Mouse (Mus musculus) 3T3-L1 (cell line): Measurements from ENCODE around the gene Lce3a.

Experiments
- DNase-seq: peaks from one replicate; pipeline ENCODE4 v3.0.0-alpha.2; 2015; ENCODE audit warnings: low read depth, low spot score

The Lce3a gene

DNA sequence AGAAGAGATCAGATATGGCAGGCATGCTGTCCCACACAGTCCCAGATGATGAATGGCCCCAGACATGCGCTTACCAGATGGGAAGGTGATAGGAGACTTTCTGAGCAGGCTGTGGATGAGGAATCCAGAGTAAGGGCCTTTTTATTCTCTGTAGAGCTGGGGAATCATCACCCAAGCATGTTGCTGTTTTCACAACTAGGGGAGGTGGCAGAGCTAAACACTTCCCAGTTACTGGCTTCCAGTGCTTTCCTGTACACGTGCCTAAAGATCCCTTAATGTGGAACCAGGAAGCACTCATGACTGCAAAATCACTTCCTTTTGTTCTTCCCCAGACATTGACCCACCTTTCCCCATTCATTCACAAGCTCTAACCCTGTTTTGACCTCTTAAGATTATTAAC lies at the start of gene Lce3a:
Gene Lce3a, minus strand, starts transcription at position 101 of the 400 bp plus-strand sequence.
- DNase-seq: no peak

DNA sequence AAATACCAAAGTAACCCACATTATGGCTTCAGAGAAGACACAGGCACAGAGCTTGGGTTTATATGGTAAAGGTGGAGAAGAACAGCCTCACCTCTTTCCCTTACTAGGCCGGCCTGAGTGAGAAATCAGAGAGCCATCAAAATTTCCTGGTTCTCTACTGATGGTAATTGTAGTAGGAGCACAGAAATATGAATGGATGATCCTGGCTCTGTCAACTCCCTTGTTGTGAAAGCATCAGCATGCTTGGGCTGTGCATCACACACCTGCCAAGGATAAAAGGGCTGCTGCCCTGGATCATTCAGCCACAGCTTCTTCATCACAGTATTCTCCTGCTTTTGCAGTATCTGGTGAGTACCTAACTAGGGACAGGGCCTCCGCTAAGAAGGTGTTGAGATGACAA lies 40.7 kb upstream of the Lce3a start, which contains the start of gene Lce3e:
Gene Lce3e, plus strand, starts transcription at position 301 of the 400 bp plus-strand sequence.
- no peak for DNase-seq

GRCm38 (mm10) chr3:92957090-92957489 lies 31.1 kb upstream of the Lce3a start, which contains the start of gene Lce3d:
Gene Lce3d, plus strand, starts transcription at chr3:92957390.
- no peak for DNase-seq

DNA sequence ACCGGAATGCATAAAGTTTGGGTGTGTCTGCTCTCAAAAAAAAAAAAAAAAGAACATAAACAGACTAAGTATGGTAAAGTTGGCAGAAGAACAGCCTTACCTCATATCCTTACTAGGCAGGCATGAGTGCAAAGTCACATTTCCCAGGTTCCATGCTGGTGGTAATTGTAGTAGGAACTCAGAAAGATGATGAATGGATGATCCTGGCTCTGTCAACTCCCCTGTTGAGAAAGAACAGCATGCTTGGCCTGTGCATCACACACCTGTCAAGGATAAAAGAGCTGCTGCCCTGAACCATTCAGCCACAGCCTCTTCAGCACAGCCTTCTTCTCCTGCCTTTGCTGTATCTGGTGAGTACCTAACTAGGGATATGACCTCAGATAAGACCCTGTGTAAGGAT lies 18.2 kb upstream of the Lce3a start, which contains the start of gene Lce3c:
Gene Lce3c, plus strand, starts transcription at position 301 of the 400 bp plus-strand sequence.
- no peak for DNase-seq

DNA sequence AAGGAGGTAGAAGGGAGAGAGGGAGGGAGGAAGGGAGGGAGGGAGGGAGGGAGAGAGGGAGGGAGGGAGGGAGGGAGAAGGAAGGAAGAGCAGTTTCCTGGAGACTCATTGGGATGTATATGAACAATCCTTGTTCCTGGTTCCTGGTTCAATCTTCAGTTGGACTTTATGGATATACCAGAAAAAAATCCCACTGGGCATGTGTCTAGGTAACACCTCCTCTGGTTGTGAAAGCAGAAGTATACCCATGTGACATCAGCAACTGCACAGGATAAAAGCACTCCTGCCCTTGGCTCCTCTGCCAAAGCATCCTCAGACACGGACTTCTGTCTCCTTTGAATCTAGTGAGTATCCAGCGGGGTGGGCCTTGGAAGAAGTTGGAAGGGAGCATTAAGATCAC lies 6.6 kb upstream of the Lce3a start, which contains the start of gene Lce3b:
Gene Lce3b, plus strand, starts transcription at position 301 of the 400 bp plus-strand sequence.
- DNase-seq: no peak

DNA sequence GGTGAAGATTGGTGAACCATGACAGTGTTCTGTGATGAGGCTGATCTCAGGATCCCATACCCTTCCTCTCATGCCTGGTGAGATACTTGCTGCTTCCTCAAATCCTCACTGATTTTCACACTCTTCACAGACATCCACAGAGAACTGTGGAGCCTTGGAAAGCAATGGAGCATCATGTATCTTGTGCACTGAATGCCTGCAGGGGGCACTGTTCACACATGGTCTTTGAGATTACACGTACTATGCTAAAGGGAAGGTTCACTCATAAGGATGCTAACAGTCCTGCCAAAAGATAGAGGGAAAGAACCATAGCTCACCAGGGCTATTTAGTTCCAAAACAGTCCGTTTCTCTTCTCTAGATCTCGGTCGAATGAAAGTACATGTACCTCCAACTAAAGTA lies 5.7 kb downstream of the Lce3a start:
- DNase-seq: peak; percentile 89

DNA sequence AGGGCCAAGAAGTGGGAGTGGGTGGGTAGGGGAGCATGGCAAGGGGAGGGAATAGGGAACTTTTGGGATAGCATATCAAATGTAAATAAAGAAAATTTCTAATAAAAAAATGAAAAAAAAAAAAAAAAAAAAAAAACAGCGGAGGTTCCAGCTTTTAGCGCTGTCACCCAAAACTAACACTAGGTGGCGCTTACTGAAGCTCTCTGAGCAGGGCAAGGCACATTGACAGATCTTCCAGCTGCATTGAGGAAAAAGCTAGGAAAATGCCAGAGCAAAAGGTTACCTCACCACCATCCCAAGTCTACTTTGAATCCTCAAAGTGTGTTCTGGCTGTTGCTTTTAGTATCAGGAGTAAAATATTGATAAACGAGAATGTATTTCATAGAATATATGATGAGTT lies 18.5 kb downstream of the Lce3a start:
- DNase-seq: peak; percentile 77

- DNase-seq: no peak
Observed at GRCm38 (mm10) chr3:92905182-92905581, 20.8 kb downstream of the Lce3a start.

DNA sequence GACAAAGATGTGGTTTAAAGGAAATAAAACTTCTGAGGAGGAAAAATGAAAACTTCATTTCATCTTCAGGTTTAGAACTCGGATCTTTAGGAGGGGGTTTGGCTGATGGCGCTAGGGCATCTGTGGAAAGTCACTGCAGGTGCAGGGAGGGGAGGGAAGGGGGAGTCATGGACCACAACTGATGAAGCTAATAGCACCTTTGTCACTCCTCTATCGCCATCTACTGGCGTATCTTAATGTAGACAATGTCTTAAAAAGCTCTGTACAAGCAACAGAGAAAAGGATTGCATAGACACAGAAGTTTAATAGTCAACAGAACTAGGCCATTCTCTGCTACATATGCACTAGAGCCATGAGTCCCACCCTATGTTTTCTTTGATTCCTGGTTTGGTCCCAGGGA lies 22.4 kb downstream of the Lce3a start:
- DNase-seq: peak; percentile 71

DNA sequence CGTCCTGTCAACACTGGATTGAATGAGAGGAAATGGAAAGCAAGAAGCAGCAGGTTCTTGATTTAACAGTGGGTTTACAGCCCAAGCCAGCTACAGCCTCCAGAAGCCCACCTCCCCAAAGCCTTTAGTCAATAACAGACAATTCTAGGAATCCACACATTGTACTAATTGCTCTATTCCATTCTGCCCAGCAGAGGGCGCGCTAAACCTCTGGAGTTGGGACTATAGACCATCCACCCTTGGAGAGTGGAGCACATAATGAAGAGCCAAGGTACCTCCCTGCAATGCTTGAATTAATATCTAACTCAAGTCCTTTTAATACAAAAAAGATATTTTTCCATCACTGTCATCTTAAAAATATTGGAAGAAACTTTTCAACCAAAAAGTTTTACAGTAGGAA lies 23.0 kb downstream of the Lce3a start:
- DNase-seq: peak; percentile 68

GRCm38 (mm10) chr3:92894489-92894888 lies 31.5 kb downstream of the Lce3a start:
- no peak for DNase-seq

DNA sequence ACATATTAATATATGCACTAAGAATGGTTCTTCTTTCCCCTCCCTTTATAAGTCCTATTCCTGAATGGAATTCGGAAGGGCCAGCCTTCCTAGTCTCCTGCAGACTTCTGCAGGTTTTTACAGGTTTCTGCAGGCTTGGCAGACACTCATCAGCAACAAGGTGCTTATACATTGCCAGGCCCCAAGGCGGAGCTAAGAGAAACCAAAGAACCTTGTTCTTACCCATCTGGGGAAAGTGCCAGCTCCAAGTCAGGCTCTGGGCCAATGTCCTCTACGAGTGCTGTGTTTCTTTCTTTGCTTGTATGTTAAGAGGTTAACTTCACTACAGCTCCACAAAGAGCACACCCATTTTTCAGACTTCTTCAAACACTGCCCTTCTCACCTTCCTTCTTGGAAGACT lies 32.0 kb downstream of the Lce3a start:
- peak; percentile 28 for DNase-seq
